Mouse (Mus musculus): ENCODE data around the gene Rab39.

The Rab39 gene

DNA sequence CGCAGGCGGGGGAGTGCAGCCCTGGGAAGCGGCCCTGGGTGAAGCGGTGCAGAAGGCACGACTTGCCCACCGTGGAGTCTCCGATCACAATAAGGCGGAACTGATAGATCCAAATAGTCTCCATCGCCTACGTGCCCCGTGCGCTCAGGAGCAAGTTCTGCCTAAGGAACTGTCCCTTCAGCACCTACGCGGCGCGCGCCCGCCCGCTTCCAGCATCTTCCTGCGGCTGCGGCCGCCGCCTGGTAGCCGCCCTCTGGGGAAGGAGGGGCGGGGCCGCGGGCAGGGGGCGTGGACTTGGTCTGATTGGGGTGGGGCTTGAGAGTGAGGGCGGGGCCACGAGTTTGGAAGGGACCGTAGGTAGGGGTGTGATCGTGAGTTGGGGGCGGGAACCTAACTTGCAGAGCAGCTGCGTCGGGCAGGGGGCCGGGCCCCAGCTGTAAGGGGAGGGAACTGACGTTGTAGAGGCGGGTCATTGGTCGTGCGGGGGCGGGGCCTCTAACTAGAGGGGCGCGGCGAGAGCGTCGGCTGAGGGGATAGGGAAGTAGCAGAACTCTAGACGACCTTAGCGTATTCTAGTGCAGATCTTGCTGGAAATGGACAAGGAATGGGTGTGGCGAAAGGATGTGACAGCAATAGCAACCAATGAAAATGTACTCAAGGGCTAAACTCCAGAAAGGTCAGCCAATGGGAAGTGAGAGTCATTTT, at the start of gene Rab39:
Gene Rab39, minus strand, starts transcription at position 241 of the 705 bp plus-strand sequence.
- DNase-seq (ENCODE audit: low spot score in 2 of 2) = peak; percentile 79 to 86

DNA sequence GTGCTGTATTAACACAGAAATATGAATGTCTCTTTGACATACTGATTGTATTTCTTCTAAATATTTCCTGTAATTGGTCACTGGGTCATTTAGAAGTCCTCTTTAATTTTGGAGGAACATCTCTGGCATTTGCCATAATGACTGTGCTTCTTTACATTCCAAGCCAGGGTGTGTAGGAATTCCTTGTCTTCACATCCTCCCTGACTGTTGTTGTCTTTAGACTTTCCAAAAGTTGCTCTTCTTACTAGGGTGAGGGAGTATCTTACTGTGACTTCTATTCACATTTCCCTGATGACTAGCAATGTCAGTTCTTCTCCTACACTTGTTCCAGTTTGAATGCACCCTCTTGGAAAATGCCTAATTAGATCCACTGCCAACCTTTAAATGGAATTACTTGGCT, 48.8 kb upstream of the Rab39 start:
- no peak for DNase-seq (ENCODE audit: low spot score in 2 of 2)

DNA sequence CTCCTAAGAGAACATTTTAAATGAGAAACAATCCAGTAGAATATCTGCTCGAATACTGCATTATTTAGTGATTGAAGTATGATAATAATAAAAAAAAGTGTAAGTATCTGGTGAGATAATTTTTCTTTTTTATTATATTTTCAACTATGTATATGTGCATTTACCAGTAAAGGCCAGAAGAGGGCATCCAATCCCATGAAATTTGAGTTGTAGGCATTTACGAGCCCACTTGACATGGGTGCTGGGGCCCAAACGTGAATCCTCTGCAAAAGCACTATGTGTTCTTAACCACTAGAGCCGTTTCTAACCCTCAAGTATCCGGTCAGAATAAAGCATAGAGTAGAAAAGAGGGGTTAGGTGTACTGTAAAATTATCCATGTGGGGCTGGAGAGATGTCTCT, 44.9 kb upstream of the Rab39 start:
- DNase-seq (ENCODE audit: low spot score in 2 of 2) = peak in 1 of 2 experiments; percentile 20

DNA sequence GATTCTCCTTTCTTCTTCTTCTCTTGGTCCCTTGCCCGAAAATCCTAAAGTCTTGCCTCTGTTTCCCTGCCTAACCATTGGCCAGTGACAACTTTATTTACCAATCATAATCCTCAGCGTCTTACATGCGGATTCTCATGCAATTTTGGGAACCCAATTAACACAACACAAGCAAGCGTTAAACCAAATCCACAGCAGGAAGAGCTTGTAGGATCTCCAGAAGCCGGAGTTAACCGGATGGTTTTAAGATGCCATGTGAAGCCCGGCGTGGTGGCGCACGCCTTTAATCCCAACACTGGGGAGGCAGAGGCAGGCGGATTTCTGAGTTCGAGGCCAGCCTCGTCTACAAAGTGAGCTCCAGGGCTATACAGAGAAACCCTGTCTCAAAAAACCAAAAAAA, 44.4 kb upstream of the Rab39 start:
- no peak for DNase-seq (ENCODE audit: low spot score in 2 of 2)

DNA sequence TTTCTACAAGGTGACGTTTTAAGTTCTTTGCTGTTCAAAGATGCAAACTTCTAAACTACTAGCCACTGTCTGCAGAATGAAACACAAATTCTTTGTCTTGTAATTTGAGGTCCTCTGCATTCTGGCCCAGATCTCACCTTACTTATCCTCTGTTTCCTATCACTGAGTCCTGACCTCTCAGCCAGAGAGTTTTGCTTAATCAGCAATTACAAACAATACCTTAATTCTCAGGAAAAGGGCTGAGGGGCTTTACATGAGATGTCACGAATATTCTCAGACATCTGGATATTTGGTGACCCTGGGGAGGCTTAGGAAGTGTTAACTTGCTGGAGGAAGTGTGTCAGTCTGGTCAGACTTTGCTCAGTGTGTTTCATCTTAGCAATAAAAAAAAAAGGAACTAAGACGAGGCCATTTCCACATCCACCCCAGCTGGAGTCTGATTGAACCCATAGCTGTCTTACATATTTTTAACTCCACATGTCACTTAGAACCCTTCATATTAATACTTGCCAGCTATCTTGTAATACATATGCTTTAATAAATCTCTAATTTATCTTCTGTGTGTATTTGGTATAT, 34.9 kb upstream of the Rab39 start:
- no peak for DNase-seq (ENCODE audit: low spot score in 2 of 2)

DNA sequence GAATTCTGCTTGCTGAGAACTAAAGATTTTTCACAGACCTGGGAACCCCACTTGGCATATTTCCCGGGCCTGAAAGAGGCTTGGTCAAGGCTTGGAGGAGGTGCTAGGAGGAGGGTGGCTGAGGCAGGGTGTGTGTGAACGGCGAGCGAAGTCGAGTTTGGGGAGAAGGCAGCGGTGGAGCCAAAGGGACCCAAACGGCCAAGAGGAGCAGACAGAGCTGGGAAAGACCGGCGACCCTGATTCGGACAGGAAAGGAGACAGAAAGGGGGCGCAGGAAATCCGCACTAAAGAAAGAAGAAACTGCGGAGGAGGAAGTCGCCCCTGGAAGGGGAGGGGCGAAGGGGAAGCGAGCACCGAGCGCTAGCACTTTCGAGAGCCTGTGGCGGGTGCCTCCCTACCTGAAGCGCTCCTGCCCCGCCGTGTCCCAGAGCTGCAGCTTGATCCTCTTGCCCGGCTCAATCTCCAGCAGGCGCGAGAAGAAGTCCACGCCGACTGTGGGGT, 491 bp downstream of the Rab39 start:
- DNase-seq (ENCODE audit: low spot score in 2 of 2) = peak in 1 of 2 experiments; percentile 44

DNA sequence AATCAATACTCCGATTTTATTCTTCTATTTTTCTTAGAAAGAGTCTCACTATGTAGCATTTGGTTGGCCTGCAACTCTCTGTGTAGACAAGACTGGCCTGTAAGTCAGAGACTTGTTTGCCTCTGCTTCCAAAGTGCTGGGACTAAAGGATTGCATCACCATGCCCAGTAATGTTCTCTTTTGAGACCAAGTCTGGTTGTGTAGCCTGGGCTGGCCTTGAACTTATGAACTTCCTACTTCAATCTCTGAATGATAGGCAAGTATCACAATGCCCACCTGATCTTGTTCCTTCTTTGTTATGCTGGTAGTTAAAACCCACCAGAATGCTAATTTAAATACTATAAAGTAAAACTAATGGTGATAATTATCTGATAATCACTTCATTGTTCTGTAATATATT, 3.0 kb downstream of the Rab39 start:
- DNase-seq (ENCODE audit: low spot score in 2 of 2) = no peak

DNA sequence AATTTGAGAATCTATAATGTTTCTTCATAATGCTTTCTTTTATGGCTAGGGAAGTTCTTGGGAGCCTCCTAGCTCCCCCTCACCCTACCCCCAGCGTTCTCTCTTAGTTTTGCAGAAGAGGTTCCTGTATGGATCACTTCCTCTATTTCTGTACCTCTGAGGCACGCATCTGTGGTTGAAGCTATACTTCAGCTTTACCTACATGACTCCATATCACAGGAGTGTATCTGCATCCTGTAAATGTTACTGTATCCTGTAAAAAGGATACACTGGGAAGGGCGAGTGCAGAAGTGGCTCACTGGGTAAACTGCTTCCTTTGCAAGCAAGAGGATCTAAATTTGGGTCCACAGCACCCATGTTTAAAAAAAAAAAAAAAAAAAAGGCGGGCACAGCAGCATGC, 5.5 kb downstream of the Rab39 start:
- DNase-seq (ENCODE audit: low spot score in 2 of 2) = no peak

DNA sequence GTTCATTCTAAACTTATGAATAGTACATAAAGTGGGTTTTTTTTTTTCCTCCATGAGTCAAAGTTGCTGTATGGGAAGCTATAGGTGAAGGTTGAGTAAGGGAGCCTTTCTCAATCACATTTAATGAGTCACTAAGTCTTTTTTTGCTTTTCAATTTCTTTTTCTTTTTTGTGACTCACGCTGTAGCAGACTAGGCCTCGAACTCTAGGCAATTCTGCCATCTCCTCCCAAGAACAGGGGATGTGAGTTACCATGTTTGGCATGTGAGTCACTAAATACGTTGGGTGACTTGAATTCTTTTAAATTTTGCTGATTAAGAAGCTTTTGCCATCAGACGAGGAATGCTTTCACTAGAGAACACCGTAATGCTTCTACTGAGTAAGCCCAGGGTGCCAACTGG, 10.2 kb downstream of the Rab39 start:
- DNase-seq (ENCODE audit: low spot score in 2 of 2) = no peak

DNA sequence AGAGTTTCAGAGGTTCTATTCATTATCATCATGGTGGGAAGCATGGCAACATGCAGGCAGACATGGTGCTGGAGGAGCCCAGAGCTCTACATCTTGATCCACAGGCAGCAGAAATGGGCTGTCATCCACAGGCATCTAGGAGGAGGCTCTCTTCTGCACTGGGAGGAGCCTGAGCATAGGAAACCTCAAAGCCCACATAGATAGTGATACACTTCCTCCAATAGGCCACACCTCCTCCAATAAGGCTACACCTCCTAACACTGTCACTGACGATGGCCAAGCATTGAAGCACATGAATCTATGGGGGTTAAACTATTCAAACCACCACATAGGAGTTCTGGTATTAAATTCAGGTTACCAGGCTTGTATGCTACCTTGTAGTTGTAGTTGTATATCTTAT, 12.3 kb downstream of the Rab39 start:
- no peak for DNase-seq (ENCODE audit: low spot score in 2 of 2)

DNA sequence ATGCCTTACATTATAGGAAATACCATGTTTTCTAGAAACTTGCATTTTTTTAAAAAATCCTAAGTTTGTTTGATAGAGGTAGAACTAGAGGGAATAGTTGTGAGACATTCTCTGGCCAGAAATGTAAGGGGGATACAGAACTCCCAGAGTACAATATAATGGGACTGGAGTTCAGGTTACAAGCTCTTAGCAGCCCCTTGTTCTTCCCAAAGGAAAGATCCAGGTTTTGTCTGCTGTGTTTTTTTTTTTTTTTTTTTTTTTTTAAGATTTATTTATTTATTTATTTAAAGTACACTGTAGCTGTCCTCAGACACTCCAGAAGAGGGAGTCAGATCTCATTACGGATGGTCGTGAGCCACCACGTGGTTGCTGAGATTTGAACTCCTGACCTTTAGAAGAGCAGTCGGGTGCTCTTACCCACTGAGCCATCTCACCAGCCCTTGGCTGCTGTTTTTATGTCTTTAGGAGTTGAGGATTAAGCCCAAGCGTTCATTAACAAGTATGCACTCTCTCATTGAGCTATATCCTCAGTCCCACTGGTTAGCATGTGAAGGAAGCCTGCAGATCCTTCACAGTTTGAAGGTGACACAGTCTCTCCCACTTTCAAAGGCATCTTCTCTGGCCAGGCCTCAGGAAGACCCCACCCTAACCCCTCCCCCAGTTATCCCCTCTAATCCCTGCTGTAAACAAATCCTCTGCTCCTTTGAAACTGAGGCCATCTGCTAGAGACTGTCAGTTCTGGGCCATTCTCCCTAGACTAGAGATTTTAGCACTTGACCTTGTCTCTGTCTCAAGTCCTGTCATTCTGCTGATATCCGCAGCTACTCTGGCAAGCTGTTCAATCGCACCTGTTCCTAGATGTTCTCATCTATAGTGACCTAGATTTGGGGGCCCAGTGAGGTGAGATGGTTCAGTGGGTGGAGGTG, 14.0 kb downstream of the Rab39 start:
- no peak for DNase-seq (ENCODE audit: low spot score in 2 of 2)

DNA sequence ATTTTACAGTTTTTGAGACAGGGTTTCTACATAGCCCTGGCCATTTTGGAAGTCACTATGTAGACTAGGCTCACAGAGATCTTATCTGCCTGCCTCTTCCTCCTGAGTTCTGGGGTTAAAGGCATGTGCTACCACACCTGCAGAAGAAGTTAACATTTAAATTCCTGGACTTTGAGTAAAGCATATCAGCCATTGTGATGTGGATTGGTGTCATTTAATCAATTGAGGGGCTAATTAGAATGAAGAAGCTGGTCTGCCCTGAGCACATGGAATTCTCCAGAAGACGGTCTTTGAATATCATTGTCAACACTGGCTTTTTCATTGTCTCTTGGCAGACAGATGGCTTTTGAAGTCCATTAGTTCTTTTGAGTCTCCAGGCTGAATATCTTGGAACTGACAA, 25.2 kb downstream of the Rab39 start:
- DNase-seq (ENCODE audit: low spot score in 2 of 2) = no peak

DNA sequence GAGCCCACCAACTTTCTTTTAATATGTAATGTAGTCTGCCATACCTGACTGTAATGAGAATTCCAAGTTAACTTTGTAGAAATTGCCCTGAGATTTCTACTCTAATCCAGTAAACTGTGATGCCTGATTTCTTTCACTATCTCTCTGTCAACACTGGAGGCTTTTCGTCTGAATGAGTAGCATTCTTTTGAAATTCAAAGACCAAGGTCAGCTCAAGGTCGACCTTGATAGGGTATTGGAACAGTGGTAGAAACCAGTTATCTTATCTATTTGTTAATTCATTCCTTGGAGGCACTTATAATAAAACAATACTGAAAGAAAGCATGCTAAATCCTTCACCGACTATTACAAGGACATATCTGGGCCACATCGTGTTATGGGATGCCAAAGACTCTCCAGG, 29.1 kb downstream of the Rab39 start:
- no peak for DNase-seq (ENCODE audit: low spot score in 2 of 2)

DNA sequence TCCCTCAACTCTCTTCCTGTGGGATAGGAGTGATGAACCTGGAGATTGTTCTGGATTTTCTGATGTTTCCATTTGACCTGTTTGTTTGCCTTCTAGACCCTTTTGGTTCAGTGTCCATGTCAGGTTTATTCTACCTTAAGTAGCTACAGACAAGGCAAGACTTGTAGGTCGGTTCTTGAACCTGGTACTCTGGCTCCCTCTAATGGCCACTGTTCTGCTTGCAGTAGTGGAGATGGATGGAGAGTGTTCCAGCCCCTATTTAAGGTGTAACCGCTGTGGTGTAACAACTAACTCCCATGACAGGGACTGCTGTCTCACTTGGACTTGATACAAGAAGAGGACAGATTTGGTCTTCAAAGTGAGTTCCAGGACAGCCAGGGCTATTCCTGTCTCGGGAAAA, 32.5 kb downstream of the Rab39 start:
- peak; percentile 67 to 86 for DNase-seq (ENCODE audit: low spot score in 2 of 2)

DNA sequence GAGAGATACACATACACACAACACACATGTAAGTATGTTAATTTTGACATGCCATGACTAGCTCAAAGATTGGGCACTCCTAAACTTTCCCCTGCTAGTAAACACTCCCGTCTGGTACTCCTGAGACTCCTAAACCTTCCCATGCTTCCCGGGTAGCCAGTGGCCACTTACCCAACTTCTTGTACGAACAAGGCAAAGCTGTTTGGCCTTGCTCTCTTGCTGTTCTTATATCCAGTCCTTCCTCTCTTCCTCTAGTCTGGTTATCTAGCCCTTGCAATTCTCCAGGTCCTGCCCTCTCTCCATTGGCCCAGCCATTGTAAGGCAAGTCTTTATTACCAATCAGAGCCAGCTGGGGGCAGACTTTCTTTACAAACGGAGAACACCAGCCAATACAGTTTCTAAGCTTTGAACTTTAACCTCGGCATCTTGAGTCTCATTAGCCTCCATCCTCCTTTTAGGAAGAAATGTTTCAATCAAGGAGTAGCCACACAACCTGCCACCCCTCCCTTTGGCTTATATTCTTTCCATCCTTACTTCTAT, 36.3 kb downstream of the Rab39 start, which contains the start of gene Cul5:
Gene Cul5, minus strand, starts transcription at position 335 of the 540 bp plus-strand sequence.
- peak; percentile 33 to 52 for DNase-seq (ENCODE audit: low spot score in 2 of 2)

DNA sequence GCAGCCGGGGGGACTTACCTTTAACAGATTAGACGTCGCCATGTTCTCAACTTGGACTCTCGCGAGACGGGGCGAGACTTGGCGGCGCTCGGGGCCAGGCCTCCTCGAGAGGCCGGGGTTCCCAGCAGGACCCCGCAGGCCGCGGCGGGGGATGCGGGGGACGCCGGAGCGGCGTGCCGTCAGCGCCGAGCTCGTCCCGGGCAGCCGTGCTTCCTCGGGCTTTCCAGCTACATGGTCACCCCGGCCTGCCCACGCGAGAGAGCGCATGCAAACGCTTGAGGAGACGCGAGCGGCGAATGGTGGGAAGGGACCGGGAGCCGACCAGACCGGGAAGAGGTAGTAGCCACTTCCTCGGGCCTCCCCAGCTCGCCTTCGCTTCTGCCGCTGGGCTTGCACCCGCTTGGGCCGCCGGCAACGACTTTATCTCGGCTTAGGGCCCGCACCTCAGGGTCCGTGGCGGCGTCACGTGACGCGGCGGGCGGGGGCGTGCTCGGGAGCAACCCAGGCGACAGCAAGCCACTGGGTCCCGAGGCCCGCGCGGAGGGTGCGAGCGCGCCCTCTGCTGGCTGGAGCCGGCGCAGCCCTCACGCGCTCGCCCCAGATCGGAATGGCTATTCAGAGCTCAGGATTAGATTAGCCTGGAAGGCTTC, 38.9 kb downstream of the Rab39 start:
- DNase-seq (ENCODE audit: low spot score in 2 of 2) = peak; percentile 89 to 96

DNA sequence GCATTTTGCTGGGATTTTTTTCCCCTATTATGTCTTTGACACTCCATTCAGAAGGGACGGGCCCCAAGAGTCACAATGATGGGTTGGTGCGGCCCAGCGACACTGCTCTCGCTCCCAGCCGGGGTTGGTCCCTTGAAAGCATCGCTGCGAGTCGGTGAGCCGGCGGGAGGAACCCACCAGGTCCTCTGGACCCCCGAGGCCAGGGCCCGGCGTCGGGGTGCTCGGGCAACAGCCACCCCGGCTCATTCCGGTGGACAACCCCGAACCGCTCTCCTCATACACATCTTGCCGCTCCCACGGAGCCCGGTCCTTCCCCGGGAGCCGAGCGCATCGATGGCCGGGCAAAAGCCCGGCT, 39.4 kb downstream of the Rab39 start:
- no peak for DNase-seq (ENCODE audit: low spot score in 2 of 2)

DNA sequence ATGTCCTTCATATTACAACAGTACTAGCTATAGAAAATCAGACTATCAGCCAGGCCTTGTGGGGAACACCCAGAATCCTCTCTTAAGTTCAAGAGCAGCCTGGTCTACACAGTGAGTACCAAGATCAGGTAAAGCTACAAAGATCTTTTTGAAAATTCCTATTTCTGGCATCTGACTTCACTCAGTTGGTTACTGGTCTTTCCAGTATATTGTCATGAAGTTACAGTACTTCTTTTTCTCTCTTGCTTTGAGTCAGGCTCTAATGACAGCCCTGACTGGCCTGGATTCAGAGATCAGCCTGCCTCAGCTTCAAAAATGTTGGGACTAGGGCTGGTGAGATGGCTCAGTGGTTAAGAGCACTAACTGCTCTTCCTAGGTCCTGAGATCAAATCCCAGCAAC, 40.6 kb downstream of the Rab39 start:
- DNase-seq (ENCODE audit: low spot score in 2 of 2) = no peak

DNA sequence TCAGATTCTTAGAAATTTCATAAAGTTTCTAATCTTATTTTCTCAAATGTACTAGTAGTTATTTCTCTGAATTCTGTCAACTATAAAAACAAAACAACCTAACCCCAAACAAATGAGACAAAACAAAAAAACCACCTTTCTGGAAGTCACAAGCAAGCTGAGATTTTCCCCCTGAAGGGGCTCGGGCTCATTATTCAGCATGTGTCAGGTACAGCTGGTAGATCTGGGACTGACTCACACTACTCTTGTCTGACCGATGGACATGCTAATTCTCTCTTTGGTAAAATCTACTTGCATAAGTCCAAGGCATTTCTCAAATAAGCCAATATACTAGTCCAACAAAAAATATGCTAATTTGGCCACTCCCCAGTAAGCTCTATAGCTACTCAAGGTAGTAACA, 41.2 kb downstream of the Rab39 start:
- no peak for DNase-seq (ENCODE audit: low spot score in 2 of 2)

DNA sequence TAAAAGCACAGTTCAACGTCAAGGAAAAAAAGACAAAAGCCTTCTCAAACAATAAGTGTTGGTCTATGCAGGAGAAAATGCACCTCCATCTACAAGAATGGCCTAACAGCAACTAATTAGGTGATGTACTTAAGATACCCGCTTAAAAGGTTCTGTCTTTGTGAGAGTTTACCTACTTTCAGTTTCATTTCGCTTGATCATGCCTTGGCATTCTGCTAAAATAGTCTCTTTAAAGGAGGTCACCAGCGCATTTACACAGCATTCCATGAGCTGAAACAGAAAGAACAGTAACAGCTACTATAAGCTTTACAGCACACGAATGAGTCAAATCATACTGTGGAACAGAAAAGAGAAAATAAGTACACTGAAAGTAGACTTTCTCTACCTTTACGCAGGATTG, 71.2 kb downstream of the Rab39 start:
- no peak for DNase-seq (ENCODE audit: low spot score in 2 of 2)

Data from thymus, postnatal 10 days (tissue).